Mouse (Mus musculus): ENCODE measurements at regions not wholly inside any gene's neighbourhood (a gene's known extent, or its start where the extent isn't known, plus 50 kb on each side); places are given as distances from the start of the nearest gene placed in this dataset.

- no peak for TF ChIP-seq CTCF (IDR thresholded peaks at IDR 0.05; ENCODE audit: insufficient read depth, low read length)
- no peak for TF ChIP-seq POLR2A (IDR thresholded peaks at IDR 0.05; ENCODE audit: borderline replicate concordance, extremely low read depth, low read depth, low read length)
Measured at GRCm38 (mm10) chr16:86547465-86548043, 645.9 kb upstream of the Adamts5 start.

All from lung, adult 2 months (tissue).